Mouse (Mus musculus): ENCODE measurements around the gene Morn3. TPM values are rescaled to one million over a fixed set of nuclear protein-coding genes. Genes with fewer than 3 reads are reported as not detected.

Gene Morn3
- polyA plus RNA-seq, 1 experiment from 2014 or later: not detected

GRCm38 (mm10) chr5:123033646-123034160, 13.1 kb downstream of the Morn3 start:
- Histone ChIP-seq H3K36me3 (ENCODE audit: control insufficient read depth, insufficient read depth) (peaks cover 4% of the 10 kb centered on the region), H3K9me3 (replicated peaks; ENCODE audit: control insufficient read depth, low read length) (no peaks in the 10 kb centered on the region), H3K4me3 (ENCODE audit: low read depth, low read length) (no peak overlapping the region), H3K27ac (ENCODE audit: low read length) (no peak overlapping the region), H3K9ac (ENCODE audit: low read depth, low read length) (no peak overlapping the region), H3K27me3 (ENCODE audit: control insufficient read depth, insufficient read depth, low read depth, low read length) (no peaks in the 10 kb centered on the region), H3K4me1 (ENCODE audit: control insufficient read depth, low read depth, low read length) (peaks cover 14% of the 10 kb centered on the region), H3K4me2 (ENCODE audit: low read depth, low read length) (no peak overlapping the region)
- no peak for ATAC-seq (ENCODE audit: low read depth)
- whole genome bisulfite sequencing (ENCODE audit: insufficient replicate concordance): 55% methylated on average over 7 of the region's 7 CpGs

GRCm38 (mm10) chr5:123031312-123031711, 15.5 kb downstream of the Morn3 start:
- H3K27me3 ChIP-seq (ENCODE audit: control insufficient read depth, insufficient read depth, low read depth, low read length): no peaks in the 10 kb centered on the region
- no peak overlapping the region for H3K4me2 ChIP-seq (ENCODE audit: low read depth, low read length)
- no peak overlapping the region for H3K4me3 ChIP-seq (ENCODE audit: low read depth, low read length)
- no peak overlapping the region for H3K27ac ChIP-seq (ENCODE audit: low read length)
- H3K9me3 ChIP-seq (replicated peaks; ENCODE audit: control insufficient read depth, low read length): no peaks in the 10 kb centered on the region
- WGBS (ENCODE audit: insufficient replicate concordance): 68% methylated on average over 3 of the region's 3 CpGs
- peaks cover 19% of the 10 kb centered on the region for H3K4me1 ChIP-seq (ENCODE audit: control insufficient read depth, low read depth, low read length)
- no peak for ATAC-seq (ENCODE audit: low read depth)
- H3K9ac ChIP-seq (ENCODE audit: low read depth, low read length): no peak overlapping the region
- peaks cover 4% of the 10 kb centered on the region for H3K36me3 ChIP-seq (ENCODE audit: control insufficient read depth, insufficient read depth)

DNA sequence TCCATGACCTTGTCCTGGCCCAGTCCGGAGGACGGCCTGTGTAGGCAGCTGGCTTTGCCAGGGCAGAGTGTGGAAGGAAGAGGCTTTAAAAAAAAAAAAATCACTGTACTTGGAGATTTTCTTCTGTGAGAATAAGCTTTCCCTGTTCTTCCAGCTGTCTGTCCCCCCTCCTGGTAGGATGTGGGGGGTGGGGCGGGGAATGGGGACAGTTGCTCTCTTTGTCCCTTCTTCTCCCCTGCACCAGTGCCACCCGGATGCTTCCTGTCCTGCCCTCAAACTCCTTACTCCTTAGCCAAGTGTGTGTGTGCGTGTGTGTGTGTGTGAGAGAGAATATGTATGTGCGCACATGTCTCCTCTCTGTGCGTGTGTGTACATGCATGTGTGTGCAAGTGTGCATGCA, 17.1 kb downstream of the Morn3 start:
- WGBS (ENCODE audit: insufficient replicate concordance): 91% methylated on average over 7 of the region's 7 CpGs
- Histone ChIP-seq H3K27ac (ENCODE audit: low read length) (no peak overlapping the region), H3K4me3 (ENCODE audit: low read depth, low read length) (no peak overlapping the region), H3K9me3 (replicated peaks; ENCODE audit: control insufficient read depth, low read length) (no peaks in the 10 kb centered on the region), H3K4me2 (ENCODE audit: low read depth, low read length) (no peak overlapping the region), H3K36me3 (ENCODE audit: control insufficient read depth, insufficient read depth) (peaks cover 4% of the 10 kb centered on the region), H3K27me3 (ENCODE audit: control insufficient read depth, insufficient read depth, low read depth, low read length) (no peaks in the 10 kb centered on the region), H3K4me1 (ENCODE audit: control insufficient read depth, low read depth, low read length) (peaks cover 6% of the 10 kb centered on the region), H3K9ac (ENCODE audit: low read depth, low read length) (no peak overlapping the region)
- no peak for ATAC-seq (ENCODE audit: low read depth)

- Histone ChIP-seq H3K27ac (ENCODE audit: low read length) (no peak overlapping the region), H3K9ac (ENCODE audit: low read depth, low read length) (no peak overlapping the region), H3K4me2 (ENCODE audit: low read depth, low read length) (no peak overlapping the region), H3K4me1 (ENCODE audit: control insufficient read depth, low read depth, low read length) (peaks cover 6% of the 10 kb centered on the region), H3K36me3 (ENCODE audit: control insufficient read depth, insufficient read depth) (peaks cover 4% of the 10 kb centered on the region), H3K9me3 (replicated peaks; ENCODE audit: control insufficient read depth, low read length) (no peaks in the 10 kb centered on the region), H3K27me3 (ENCODE audit: control insufficient read depth, insufficient read depth, low read depth, low read length) (no peaks in the 10 kb centered on the region), H3K4me3 (ENCODE audit: low read depth, low read length) (no peak overlapping the region)
- 34% methylated on average over 6 of the region's 6 CpGs for WGBS (ENCODE audit: insufficient replicate concordance)
- no peak for ATAC-seq (ENCODE audit: low read depth)
Observed at GRCm38 (mm10) chr5:123027436-123027835, 19.4 kb downstream of the Morn3 start.

DNA sequence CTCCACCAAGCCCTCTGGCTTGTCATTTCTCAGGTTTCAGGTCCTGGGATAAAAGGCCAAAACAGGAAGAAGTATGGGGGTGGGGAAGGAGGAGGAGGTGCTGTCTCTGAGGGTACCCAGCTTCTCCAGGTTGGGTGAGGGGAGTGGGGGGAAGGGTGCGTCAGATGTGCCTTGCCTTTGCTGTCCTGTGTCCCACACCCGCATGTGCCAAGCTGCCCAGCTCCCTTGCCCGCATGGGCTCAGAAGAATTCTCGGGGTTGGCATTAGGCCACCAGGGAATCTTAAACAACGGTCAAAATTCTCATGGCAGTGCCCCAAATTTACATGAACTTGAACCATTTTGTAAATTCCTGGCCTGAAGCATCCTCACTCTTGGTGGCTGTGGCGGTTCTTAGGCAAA, 20.4 kb downstream of the Morn3 start:
- H3K27me3 ChIP-seq (ENCODE audit: control insufficient read depth, insufficient read depth, low read depth, low read length): no peaks in the 10 kb centered on the region
- peaks cover 4% of the 10 kb centered on the region for H3K36me3 ChIP-seq (ENCODE audit: control insufficient read depth, insufficient read depth)
- peaks cover 6% of the 10 kb centered on the region for H3K4me1 ChIP-seq (ENCODE audit: control insufficient read depth, low read depth, low read length)
- WGBS (ENCODE audit: insufficient replicate concordance): 60% methylated on average over 6 of the region's 6 CpGs
- no peak overlapping the region for H3K4me2 ChIP-seq (ENCODE audit: low read depth, low read length)
- H3K4me3 ChIP-seq (ENCODE audit: low read depth, low read length): no peak overlapping the region
- H3K27ac ChIP-seq (ENCODE audit: low read length): no peak overlapping the region
- no peak overlapping the region for H3K9ac ChIP-seq (ENCODE audit: low read depth, low read length)
- ATAC-seq (ENCODE audit: low read depth): no peak
- H3K9me3 ChIP-seq (replicated peaks; ENCODE audit: control insufficient read depth, low read length): no peaks in the 10 kb centered on the region

DNA sequence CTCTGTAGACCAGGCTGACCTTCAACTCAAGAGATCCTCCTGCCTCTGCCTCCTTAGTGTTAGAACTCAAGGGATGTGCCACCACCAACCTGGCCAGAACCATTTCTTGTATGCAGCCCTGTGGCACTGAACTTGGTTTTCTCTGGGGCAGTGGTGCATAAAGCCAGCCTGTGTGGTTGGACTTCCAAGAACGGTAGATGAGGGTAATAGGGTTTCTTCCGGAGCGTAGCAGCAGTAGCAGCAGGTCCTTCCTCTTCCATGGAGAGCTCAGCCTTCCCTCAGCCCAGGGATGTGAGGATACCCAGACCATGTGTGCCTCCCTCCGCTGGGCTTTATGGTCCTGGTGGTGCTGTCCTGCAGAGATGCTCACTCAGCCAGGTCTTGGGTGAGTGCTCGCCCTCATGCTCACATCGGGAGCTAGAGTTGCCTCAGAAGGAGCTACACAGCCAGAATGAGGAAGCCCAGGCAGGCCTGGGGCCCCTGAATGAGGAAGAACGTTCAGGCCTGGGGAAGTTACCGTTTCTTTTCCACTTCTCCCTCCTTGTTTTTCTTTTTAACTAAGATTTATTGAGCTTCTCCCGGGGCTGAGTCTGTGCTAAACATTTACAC, 21.7 kb downstream of the Morn3 start:
- no peaks in the 10 kb centered on the region for H3K27me3 ChIP-seq (ENCODE audit: control insufficient read depth, insufficient read depth, low read depth, low read length)
- peak overlapping the region; percentile 58 for H3K27ac ChIP-seq (ENCODE audit: low read length)
- H3K9me3 ChIP-seq (replicated peaks; ENCODE audit: control insufficient read depth, low read length): no peaks in the 10 kb centered on the region
- 24% methylated on average over 9 of the region's 9 CpGs for WGBS (ENCODE audit: insufficient replicate concordance)
- H3K4me1 ChIP-seq (ENCODE audit: control insufficient read depth, low read depth, low read length): peaks cover 6% of the 10 kb centered on the region
- H3K36me3 ChIP-seq (ENCODE audit: control insufficient read depth, insufficient read depth): peaks cover 4% of the 10 kb centered on the region
- no peak overlapping the region for H3K4me3 ChIP-seq (ENCODE audit: low read depth, low read length)
- 0 out of 2 replicates have a peak, but pooled peaks have one; percentile 36 for ATAC-seq (ENCODE audit: low read depth)
- no peak overlapping the region for H3K9ac ChIP-seq (ENCODE audit: low read depth, low read length)
- H3K4me2 ChIP-seq (ENCODE audit: low read depth, low read length): peak overlapping the region; percentile 22; the same call in 1 of the 2 replicates

DNA sequence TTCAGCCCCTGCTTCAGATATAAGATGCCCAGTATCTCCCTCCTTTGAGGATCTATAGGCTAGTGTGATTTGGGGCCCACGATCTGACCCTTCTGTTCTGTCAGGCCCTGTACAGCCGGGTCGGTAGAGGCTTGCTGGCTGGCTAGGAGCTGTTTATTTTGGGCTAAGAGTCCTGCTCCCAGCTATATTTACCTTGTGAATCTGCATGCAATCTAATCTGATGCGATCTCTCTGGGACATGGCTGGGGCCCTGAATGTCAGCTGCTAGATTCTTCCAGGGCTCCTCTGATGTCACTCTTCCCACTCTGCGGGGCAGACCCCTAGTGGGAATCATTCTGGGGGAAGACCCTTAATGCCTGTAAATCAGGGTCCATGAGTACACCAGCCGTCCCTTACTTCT, 22.5 kb downstream of the Morn3 start:
- Histone ChIP-seq H3K9ac (ENCODE audit: low read depth, low read length) (no peak overlapping the region), H3K4me2 (ENCODE audit: low read depth, low read length) (no peak overlapping the region), H3K27me3 (ENCODE audit: control insufficient read depth, insufficient read depth, low read depth, low read length) (no peaks in the 10 kb centered on the region), H3K9me3 (replicated peaks; ENCODE audit: control insufficient read depth, low read length) (no peaks in the 10 kb centered on the region), H3K4me3 (ENCODE audit: low read depth, low read length) (no peak overlapping the region), H3K27ac (ENCODE audit: low read length) (peak overlapping the region; percentile 58; the same call in 1 of the 2 replicates), H3K4me1 (ENCODE audit: control insufficient read depth, low read depth, low read length) (peaks cover 12% of the 10 kb centered on the region), H3K36me3 (ENCODE audit: control insufficient read depth, insufficient read depth) (peaks cover 2% of the 10 kb centered on the region)
- WGBS (ENCODE audit: insufficient replicate concordance): 67% methylated on average over 6 of the region's 6 CpGs
- ATAC-seq (ENCODE audit: low read depth): peak; percentile 23; the same call in 1 of the 2 replicates

- H3K27ac ChIP-seq (ENCODE audit: low read length): no peak overlapping the region
- H3K36me3 ChIP-seq (ENCODE audit: control insufficient read depth, insufficient read depth): no peaks in the 10 kb centered on the region
- ATAC-seq (ENCODE audit: low read depth): no peak
- H3K4me3 ChIP-seq (ENCODE audit: low read depth, low read length): no peak overlapping the region
- H3K4me2 ChIP-seq (ENCODE audit: low read depth, low read length): no peak overlapping the region
- no peak overlapping the region for H3K9ac ChIP-seq (ENCODE audit: low read depth, low read length)
- H3K9me3 ChIP-seq (replicated peaks; ENCODE audit: control insufficient read depth, low read length): no peaks in the 10 kb centered on the region
- WGBS (ENCODE audit: insufficient replicate concordance): 57% methylated on average over 6 of the region's 6 CpGs
- peaks cover 18% of the 10 kb centered on the region for H3K4me1 ChIP-seq (ENCODE audit: control insufficient read depth, low read depth, low read length)
- no peaks in the 10 kb centered on the region for H3K27me3 ChIP-seq (ENCODE audit: control insufficient read depth, insufficient read depth, low read depth, low read length)
Observed at GRCm38 (mm10) chr5:123023049-123023448, 23.8 kb downstream of the Morn3 start.

- WGBS (ENCODE audit: insufficient replicate concordance): 63% methylated on average over 7 of the region's 7 CpGs
- no peak for ATAC-seq (ENCODE audit: low read depth)
- H3K4me3 ChIP-seq (ENCODE audit: low read depth, low read length): no peak overlapping the region
- H3K27me3 ChIP-seq (ENCODE audit: control insufficient read depth, insufficient read depth, low read depth, low read length): no peaks in the 10 kb centered on the region
- H3K9me3 ChIP-seq (replicated peaks; ENCODE audit: control insufficient read depth, low read length): no peaks in the 10 kb centered on the region
- no peak overlapping the region for H3K4me2 ChIP-seq (ENCODE audit: low read depth, low read length)
- no peak overlapping the region for H3K9ac ChIP-seq (ENCODE audit: low read depth, low read length)
- H3K36me3 ChIP-seq (ENCODE audit: control insufficient read depth, insufficient read depth): no peaks in the 10 kb centered on the region
- no peak overlapping the region for H3K27ac ChIP-seq (ENCODE audit: low read length)
- peaks cover 25% of the 10 kb centered on the region for H3K4me1 ChIP-seq (ENCODE audit: control insufficient read depth, low read depth, low read length)
Observed at GRCm38 (mm10) chr5:123021438-123021837, 25.4 kb downstream of the Morn3 start.
